Mouse (Mus musculus) stomach, postnatal 0 days (tissue): ENCODE measurements around the gene Ncln. TPM values are rescaled to one million over a fixed set of nuclear protein-coding genes. Genes with fewer than 3 reads are reported as not detected.

Source experiments
- ATAC-seq: fragments of 200-750 bp; cut with Nextera tagmentation; 2 replicates; pipeline ENCODE4 v1.8.0; 2017; ENCODE audit not compliant: low FRiP score, low TSS enrichment
- DNase-seq: peaks from one replicate; pipeline ENCODE4 v3.0.0-alpha.2; 2016; ENCODE audit warnings: low spot score
- H3K27ac ChIP-seq: fragments of 300-500 bp; sonication (generic); replicated peaks from 2 replicates; pipeline ENCODE4 v1.5.1; 2014; ENCODE audit warnings: mild to moderate bottlenecking, control low read depth
- H3K27me3 ChIP-seq: fragments of 300-500 bp; sonication (generic); 2 replicates; pipeline ENCODE4 v1.6.1; 2014; ENCODE audit warnings: low read length; ENCODE audit not compliant: control insufficient read depth, insufficient read depth
- H3K36me3 ChIP-seq: fragments of 300-500 bp; sonication (generic); 2 replicates; pipeline ENCODE4 v1.6.1; 2014; ENCODE audit warnings: low read length, mixed read lengths; ENCODE audit not compliant: control insufficient read depth, insufficient read depth
- H3K4me1 ChIP-seq: fragments of 300-500 bp; sonication (generic); replicated peaks from 2 replicates; pipeline ENCODE4 v1.6.1; 2014; ENCODE audit warnings: antibody characterized with exemption; ENCODE audit not compliant: control insufficient read depth, insufficient read depth
- H3K4me2 ChIP-seq: fragments of 300-500 bp; sonication (generic); replicated peaks from 2 replicates; pipeline ENCODE4 v1.6.1; 2014; ENCODE audit warnings: low read depth, mild to moderate bottlenecking, control low read depth, moderate library complexity
- H3K4me3 ChIP-seq: fragments of 300-500 bp; sonication (generic); 2 replicates; pipeline ENCODE4 v1.5.1; 2014; ENCODE audit warnings: low read depth, low read length, control low read depth
- H3K9ac ChIP-seq: fragments of 300-500 bp; sonication (generic); 2 replicates; pipeline ENCODE4 v1.6.1; 2014; ENCODE audit warnings: mild to moderate bottlenecking, low read length, control low read depth, mixed read lengths
- H3K9me3 ChIP-seq: fragments of 300-500 bp; sonication (generic); 2 replicates; pipeline ENCODE4 v1.6.1; 2016; ENCODE audit warnings: low read length; ENCODE audit not compliant: control insufficient read depth
- CTCF ChIP-seq: IDR thresholded peaks from 2 replicates; pipeline ENCODE4 v1.5.1; 2016; ENCODE audit warnings: antibody characterized with exemption, low read depth, mild to moderate bottlenecking, moderate library complexity
- EP300 ChIP-seq: optimal IDR thresholded peaks from 2 replicates; pipeline ENCODE3; 2016; ENCODE audit warnings: antibody characterized with exemption
- WGBS: fragments of 180-500 bp; shearing (Covaris S2); extraction: QIAGEN DNeasy Blood & Tissue Kit; methylation state at CpG from one replicate; pipeline ENCODE4 v1.1.7; 2014; 5-methylcytosine and 5-hydroxymethylcytosine counted together
- polyA plus RNA-seq: library from polyadenylated mRNA; unstranded; fragments of >200 nt; fragmentation: Nextera tagmentation; extraction: Ambion mirVana; gene quantifications from 2 replicates; pipeline ENCODE4 v1.2.1, GENCODE M21; 2015

Gene Ncln
- polyA plus RNA-seq, 1 experiment from 2014 or later, result 37.0 TPM

- Histone ChIP-seq H3K27me3 (peaks cover 7% of the 10 kb centered on the region), H3K4me3 (no peak overlapping the region), H3K4me2 (no peak overlapping the region), H3K27ac (no peak overlapping the region), H3K36me3 (no peaks in the 10 kb centered on the region), H3K9me3 (no peaks in the 10 kb centered on the region), H3K4me1 (no peaks in the 10 kb centered on the region), H3K9ac (no peak overlapping the region)
- TF ChIP-seq CTCF (no peak), EP300 (no peak)
- 66% methylated on average over 21 of the region's 21 CpGs for WGBS
- no peak for ATAC-seq
- DNase-seq, result no peak
These were observed 36.8 kb downstream of the Ncln start for GRCm38 (mm10) chr10:81459399-81459798.

- TF ChIP-seq CTCF (no peak), EP300 (no peak)
- H3K27me3 ChIP-seq, result peaks cover 3% of the 10 kb centered on the region
- WGBS, result 65% methylated on average over 6 of the region's 6 CpGs
- ATAC-seq, result no peak
- no peaks in the 10 kb centered on the region for H3K36me3 ChIP-seq
- no peaks in the 10 kb centered on the region for H3K4me1 ChIP-seq
- H3K9me3 ChIP-seq, result no peaks in the 10 kb centered on the region
- H3K4me3 ChIP-seq, result no peak overlapping the region
- no peak overlapping the region for H3K9ac ChIP-seq
- no peak for DNase-seq
- H3K27ac ChIP-seq, result no peak overlapping the region
- no peak overlapping the region for H3K4me2 ChIP-seq
These were observed 37.9 kb downstream of the Ncln start for GRCm38 (mm10) chr10:81458267-81458666.

- Histone ChIP-seq H3K9ac (no peak overlapping the region), H3K4me2 (no peak overlapping the region), H3K27ac (no peak overlapping the region), H3K27me3 (peaks cover 3% of the 10 kb centered on the region; the same call in 1 of the 2 replicates), H3K9me3 (no peaks in the 10 kb centered on the region), H3K4me1 (no peaks in the 10 kb centered on the region), H3K36me3 (no peaks in the 10 kb centered on the region), H3K4me3 (no peak overlapping the region)
- WGBS, result 80% methylated on average over 8 of the region's 8 CpGs
- ATAC-seq, result no peak
- peak; percentile 14 for DNase-seq
- no peak for TF ChIP-seq CTCF
- no peak for TF ChIP-seq EP300
These were observed 38.6 kb downstream of the Ncln start for GRCm38 (mm10) chr10:81457624-81458023.

- Histone ChIP-seq H3K4me3 (no peak overlapping the region), H3K9ac (no peak overlapping the region), H3K36me3 (no peaks in the 10 kb centered on the region), H3K4me1 (no peaks in the 10 kb centered on the region), H3K4me2 (no peak overlapping the region), H3K9me3 (no peaks in the 10 kb centered on the region), H3K27me3 (0 out of 2 replicates have a peak, but pooled peaks cover under 1% of the 10 kb centered on the region), H3K27ac (no peak overlapping the region)
- no peak for TF ChIP-seq EP300
- TF ChIP-seq CTCF, result no peak
- 34% methylated on average over 11 of the region's 12 CpGs for WGBS
- DNase-seq, result peak; percentile 50
- no peak for ATAC-seq
These were observed 39.1 kb downstream of the Ncln start for GRCm38 (mm10) chr10:81456983-81457563.

- Histone ChIP-seq H3K4me2 (no peak within 1 kb of the TSS), H3K27me3 (peaks cover 5% of the 10 kb centered on the region; the same call in 1 of the 2 replicates), H3K36me3 (no peaks in the 10 kb centered on the region), H3K9ac (no peak within 1 kb of the TSS), H3K4me1 (no peaks in the 10 kb centered on the region), H3K9me3 (no peaks in the 10 kb centered on the region), H3K4me3 (no peak within 1 kb of the TSS), H3K27ac (no peak within 1 kb of the TSS)
- no peak for TF ChIP-seq CTCF
- no peak for TF ChIP-seq EP300
- WGBS, result 54% methylated on average over 28 of the region's 28 CpGs
- DNase-seq (peak; percentile 13), ATAC-seq (peak; percentile 24; the same call in 1 of the 2 replicates)
These were observed 40.9 kb downstream of the Ncln start, which contains the start of gene Nfic for GRCm38 (mm10) chr10:81455181-81455895. Nfic (minus strand) TSS chr10:81455635.

- Histone ChIP-seq H3K9ac (no peak overlapping the region), H3K4me1 (no peaks in the 10 kb centered on the region), H3K27ac (no peak overlapping the region), H3K4me3 (no peak overlapping the region), H3K36me3 (no peaks in the 10 kb centered on the region), H3K27me3 (peaks cover 5% of the 10 kb centered on the region; the same call in 1 of the 2 replicates), H3K9me3 (no peaks in the 10 kb centered on the region), H3K4me2 (no peak overlapping the region)
- TF ChIP-seq EP300 (no peak), CTCF (no peak)
- ATAC-seq (no peak), DNase-seq (peak; percentile 11)
- 68% methylated on average over 2 of the region's 2 CpGs for WGBS
These were observed 42.1 kb downstream of the Ncln start for GRCm38 (mm10) chr10:81454106-81454505.
